Mouse (Mus musculus) heart, embryonic 16.5 days (tissue): ENCODE results near the gene C1qtnf3. TPM values are rescaled to one million over a fixed set of nuclear protein-coding genes. Genes with fewer than 3 reads are reported as not detected.

Experiments
- ATAC-seq: fragments of 200-750 bp; cut with Nextera tagmentation; replicated peaks from 2 replicates; pipeline ENCODE4 v1.8.0; 2017; ENCODE audit warnings: moderate number of reproducible peaks; ENCODE audit not compliant: insufficient read depth, low FRiP score; ENCODE audit errors: extremely low read depth
- H3K27ac ChIP-seq: fragments of 300-500 bp; sonication (generic); 2 replicates; pipeline ENCODE4 v1.5.1; 2014; ENCODE audit warnings: mild to moderate bottlenecking, low read length, control low read depth, moderate library complexity
- H3K27me3 ChIP-seq: fragments of 300-500 bp; sonication (generic); 2 replicates; pipeline ENCODE4 v1.6.1; 2014; ENCODE audit warnings: low read length, mixed read lengths; ENCODE audit not compliant: control insufficient read depth, insufficient read depth
- H3K36me3 ChIP-seq: fragments of 300-500 bp; sonication (generic); 2 replicates; pipeline ENCODE4 v1.6.1; 2014; ENCODE audit not compliant: control insufficient read depth, insufficient read depth
- H3K4me1 ChIP-seq: fragments of 300-500 bp; sonication (generic); 2 replicates; pipeline ENCODE4 v1.6.1; 2014; ENCODE audit warnings: low read length, mixed read lengths; ENCODE audit not compliant: control insufficient read depth, insufficient read depth
- H3K4me2 ChIP-seq: fragments of 300-500 bp; sonication (generic); 2 replicates; pipeline ENCODE4 v1.6.1; 2014; ENCODE audit warnings: low read depth, mild to moderate bottlenecking, control low read depth, low read length
- H3K4me3 ChIP-seq: fragments of 300-500 bp; sonication (generic); 2 replicates; pipeline ENCODE4 v1.5.1; 2014; ENCODE audit warnings: mild to moderate bottlenecking, control low read depth, low read length
- H3K9ac ChIP-seq: fragments of 300-500 bp; sonication (generic); 2 replicates; pipeline ENCODE4 v1.6.1; 2014; ENCODE audit warnings: low read length, control low read depth
- H3K9me3 ChIP-seq: fragments of 300-500 bp; sonication (generic); replicated peaks from 2 replicates; pipeline ENCODE4 v1.6.1; 2016; ENCODE audit warnings: low read length; ENCODE audit not compliant: control insufficient read depth
- WGBS: fragments of 180-500 bp; shearing (Covaris S2); extraction: QIAGEN DNeasy Blood & Tissue Kit; methylation state at CpG from one replicate; pipeline ENCODE4 v1.1.7; 2014; 5-methylcytosine and 5-hydroxymethylcytosine counted together
- polyA plus RNA-seq: library from polyadenylated mRNA; unstranded; fragments of >200 nt; fragmentation: Nextera tagmentation; extraction: Ambion mirVana; gene quantifications from 2 replicates; pipeline ENCODE4 v1.2.1, GENCODE M21; 2015

The C1qtnf3 gene
- polyA plus RNA-seq, result 1.4 and 3.2 TPM in 2 replicates

DNA sequence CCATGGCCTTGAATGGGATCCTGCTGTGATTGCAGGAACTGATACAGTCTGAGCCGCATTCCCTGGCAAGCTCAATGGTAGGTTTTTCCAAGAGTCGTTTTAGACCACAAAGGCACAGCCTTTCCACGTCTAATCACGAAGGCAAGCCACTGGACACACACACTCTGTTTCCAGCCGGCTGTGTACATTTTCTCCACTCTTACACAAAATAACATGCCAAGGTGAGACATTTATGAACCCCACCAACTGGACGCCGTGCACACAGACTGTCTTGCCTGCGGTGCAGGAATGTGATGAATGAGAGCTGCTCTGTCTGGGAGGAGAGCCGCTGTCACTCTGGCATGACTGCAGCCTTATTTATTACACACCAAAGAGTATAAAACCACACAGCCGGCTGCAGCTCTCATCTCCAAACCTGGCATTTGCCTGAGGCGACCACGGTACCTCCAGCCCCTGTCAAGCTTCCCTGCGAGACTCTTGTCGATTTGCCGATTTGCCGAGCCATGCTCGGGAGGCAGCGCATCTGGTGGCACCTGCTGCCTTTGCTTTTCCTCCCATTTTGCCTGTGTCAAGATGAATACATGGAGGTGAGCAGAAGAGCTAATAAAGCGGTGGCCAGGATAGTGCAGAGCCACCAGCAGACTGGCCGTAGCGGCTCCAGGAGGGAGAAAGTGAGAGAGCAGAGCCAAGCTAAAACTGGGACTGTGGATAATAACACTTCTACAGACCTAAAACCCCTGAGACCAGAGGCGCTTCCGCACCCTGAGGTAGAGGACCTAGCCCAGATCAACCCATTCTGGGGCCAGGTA, at the start of gene C1qtnf3:
Gene C1qtnf3 (plus strand): TSS at position 382 of the 809 bp plus-strand sequence.
- 72% methylated on average over 23 of the region's 23 CpGs for whole genome bisulfite sequencing
- Histone ChIP-seq H3K27me3 (peaks cover 3% of the 10 kb centered on the region; the same call in 1 of the 2 replicates), H3K36me3 (no peaks in the 10 kb centered on the region), H3K9me3 (no peaks in the 10 kb centered on the region), H3K27ac (no peak within 1 kb of the TSS), H3K4me2 (no peak within 1 kb of the TSS), H3K4me1 (no peaks in the 10 kb centered on the region), H3K9ac (no peak within 1 kb of the TSS), H3K4me3 (no peak within 1 kb of the TSS)
- no peak for ATAC-seq

DNA sequence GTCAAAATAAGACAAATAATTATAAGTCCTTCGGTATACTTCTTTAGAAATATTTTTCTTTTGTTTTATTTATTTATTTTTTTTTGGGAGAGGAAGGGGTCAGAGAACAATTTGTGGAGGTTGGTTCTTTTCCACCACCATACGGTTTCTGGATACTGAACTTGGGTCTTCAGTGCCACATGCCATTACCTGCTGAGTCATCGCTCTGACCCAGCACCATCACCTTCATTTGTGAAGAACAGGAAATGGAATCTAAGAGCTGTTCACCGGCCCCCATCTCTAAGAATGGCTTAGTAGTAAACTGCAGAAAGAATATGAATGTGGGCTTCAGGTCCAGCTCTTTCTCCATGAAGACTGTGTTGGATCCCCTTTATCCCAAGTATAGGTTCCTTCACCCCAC, 49.8 kb upstream of the C1qtnf3 start:
- no peak overlapping the region for H3K9ac ChIP-seq
- no peaks in the 10 kb centered on the region for H3K27me3 ChIP-seq
- H3K4me1 ChIP-seq, result no peaks in the 10 kb centered on the region
- H3K9me3 ChIP-seq, result no peaks in the 10 kb centered on the region
- no peak overlapping the region for H3K4me3 ChIP-seq
- ATAC-seq, result no peak
- H3K27ac ChIP-seq, result no peak overlapping the region
- H3K4me2 ChIP-seq, result no peak overlapping the region
- 66% methylated on average over 4 of the region's 4 CpGs for WGBS
- no peaks in the 10 kb centered on the region for H3K36me3 ChIP-seq

DNA sequence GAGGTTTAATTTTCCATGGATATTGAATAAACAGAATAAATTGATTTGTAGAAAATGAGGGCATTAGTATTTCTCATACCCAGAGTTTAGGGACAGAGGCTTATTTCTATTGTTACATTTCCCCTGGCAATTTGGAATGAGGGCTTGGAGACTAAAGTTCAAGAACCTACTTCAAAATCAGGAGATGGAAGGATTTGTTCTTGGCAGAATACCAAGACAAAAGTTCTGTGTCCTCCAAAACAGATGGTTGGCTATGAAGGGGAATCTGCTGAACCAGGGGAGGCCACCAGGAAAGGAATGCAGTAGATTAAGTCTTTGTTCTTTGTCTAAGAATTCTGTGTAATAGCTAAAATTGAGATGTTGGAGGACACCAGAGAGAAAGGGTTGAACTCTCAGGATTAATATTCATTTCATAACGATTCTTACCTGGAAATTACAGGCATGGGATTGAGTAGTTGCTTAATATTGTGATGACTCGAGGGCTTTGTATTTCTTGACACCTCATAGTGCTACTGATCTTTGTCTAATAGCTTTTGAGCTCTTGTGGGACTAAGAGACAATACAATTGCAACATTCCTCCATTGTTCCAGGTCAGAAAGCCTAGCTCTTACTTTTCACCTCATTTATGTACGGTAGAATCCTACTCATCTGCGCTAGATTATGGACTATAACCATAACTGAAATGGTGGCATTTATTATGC, 35.4 kb upstream of the C1qtnf3 start:
- no peak overlapping the region for H3K4me2 ChIP-seq
- 0 out of 2 replicates have a peak, but pooled peaks cover 2% of the 10 kb centered on the region for H3K9me3 ChIP-seq
- no peak overlapping the region for H3K27ac ChIP-seq
- WGBS, result 75% methylated on average over 4 of the region's 4 CpGs
- H3K9ac ChIP-seq, result no peak overlapping the region
- H3K4me1 ChIP-seq, result no peaks in the 10 kb centered on the region
- ATAC-seq, result no peak
- H3K36me3 ChIP-seq, result no peaks in the 10 kb centered on the region
- peaks cover 3% of the 10 kb centered on the region; the same call in 1 of the 2 replicates for H3K27me3 ChIP-seq
- no peak overlapping the region for H3K4me3 ChIP-seq

DNA sequence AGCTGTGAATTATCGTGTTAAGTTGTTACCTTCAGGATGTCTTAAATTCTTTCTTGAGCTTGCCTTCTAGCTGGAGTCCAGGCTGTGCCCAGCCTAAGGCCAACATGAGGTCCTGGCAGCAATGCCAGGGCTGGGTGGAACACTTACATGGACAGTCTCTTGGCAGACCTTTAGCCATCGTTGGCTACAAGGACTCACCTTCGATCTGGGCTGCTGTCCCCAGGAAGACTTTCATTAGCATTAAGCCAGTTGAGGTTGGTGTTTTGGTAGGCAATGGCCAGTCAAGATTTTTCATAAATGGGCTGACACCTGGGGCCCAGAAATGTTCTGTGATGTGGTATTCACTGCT, 34.8 kb upstream of the C1qtnf3 start:
- H3K4me3 ChIP-seq, result no peak overlapping the region
- 85% methylated on average over 3 of the region's 3 CpGs for WGBS

DNA sequence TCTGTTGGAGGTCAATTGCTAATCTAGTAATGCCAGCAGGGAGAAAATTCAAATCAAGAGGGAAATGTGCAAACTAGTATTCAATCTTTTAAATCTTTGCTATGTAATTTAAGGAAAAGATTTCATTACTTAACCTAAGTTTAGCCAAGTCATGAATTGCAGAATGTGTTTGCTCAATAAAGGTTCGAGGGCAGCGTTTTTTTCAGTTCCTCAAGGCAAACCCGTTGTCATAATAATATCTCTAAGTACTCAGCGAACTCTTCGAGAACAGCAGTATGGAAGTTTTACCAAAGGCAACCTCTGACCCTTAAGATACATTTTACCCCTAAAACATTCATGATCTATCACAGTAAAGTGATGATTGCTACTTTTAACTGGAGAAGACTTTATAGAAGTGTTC, 31.9 kb upstream of the C1qtnf3 start:
- H3K9ac ChIP-seq, result no peak overlapping the region
- 60% methylated on average over 5 of the region's 5 CpGs for WGBS
- H3K36me3 ChIP-seq, result no peaks in the 10 kb centered on the region
- no peak for ATAC-seq
- H3K9me3 ChIP-seq, result no peaks in the 10 kb centered on the region
- H3K27ac ChIP-seq, result no peak overlapping the region
- H3K4me1 ChIP-seq, result no peaks in the 10 kb centered on the region
- no peak overlapping the region for H3K4me2 ChIP-seq
- H3K27me3 ChIP-seq, result peaks cover 3% of the 10 kb centered on the region; the same call in 1 of the 2 replicates
- H3K4me3 ChIP-seq, result no peak overlapping the region

More for the DNA sequence above, 34.8 kb upstream of the C1qtnf3 start:
- H3K27ac ChIP-seq, result no peak overlapping the region
- no peaks in the 10 kb centered on the region for H3K36me3 ChIP-seq
- H3K4me1 ChIP-seq, result no peaks in the 10 kb centered on the region
- H3K9me3 ChIP-seq, result 0 out of 2 replicates have a peak, but pooled peaks cover 2% of the 10 kb centered on the region
- ATAC-seq, result no peak
- no peak overlapping the region for H3K4me2 ChIP-seq
- no peak overlapping the region for H3K9ac ChIP-seq
- peaks cover 3% of the 10 kb centered on the region; the same call in 1 of the 2 replicates for H3K27me3 ChIP-seq

DNA sequence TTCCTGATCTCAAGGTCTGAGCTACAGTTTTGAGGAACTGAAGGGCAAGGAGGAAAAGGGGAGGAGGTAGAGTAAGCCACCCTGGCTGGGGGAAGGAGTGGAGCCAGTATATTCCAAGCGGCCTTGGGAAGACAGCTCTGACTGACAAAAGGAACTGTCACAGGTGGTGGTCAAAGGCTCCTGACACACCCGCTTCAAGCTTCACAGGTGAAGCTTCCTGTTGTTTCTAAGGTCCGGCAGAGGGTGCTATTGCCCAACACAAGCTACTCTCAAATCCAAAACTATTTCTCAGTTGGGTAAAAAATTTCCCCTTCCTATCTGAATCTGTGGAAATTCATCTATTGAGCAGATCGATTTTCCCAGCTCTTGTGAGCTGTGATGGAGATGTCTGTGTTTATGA, 31.1 kb upstream of the C1qtnf3 start:
- ATAC-seq, result 0 out of 2 replicates have a peak, but pooled peaks have one; percentile 10
- Histone ChIP-seq H3K27ac (no peak overlapping the region), H3K4me3 (no peak overlapping the region), H3K4me2 (no peak overlapping the region), H3K27me3 (peaks cover 3% of the 10 kb centered on the region; the same call in 1 of the 2 replicates), H3K9ac (no peak overlapping the region), H3K36me3 (no peaks in the 10 kb centered on the region), H3K4me1 (no peaks in the 10 kb centered on the region), H3K9me3 (no peaks in the 10 kb centered on the region)
- 14% methylated on average over 4 of the region's 4 CpGs for WGBS

DNA sequence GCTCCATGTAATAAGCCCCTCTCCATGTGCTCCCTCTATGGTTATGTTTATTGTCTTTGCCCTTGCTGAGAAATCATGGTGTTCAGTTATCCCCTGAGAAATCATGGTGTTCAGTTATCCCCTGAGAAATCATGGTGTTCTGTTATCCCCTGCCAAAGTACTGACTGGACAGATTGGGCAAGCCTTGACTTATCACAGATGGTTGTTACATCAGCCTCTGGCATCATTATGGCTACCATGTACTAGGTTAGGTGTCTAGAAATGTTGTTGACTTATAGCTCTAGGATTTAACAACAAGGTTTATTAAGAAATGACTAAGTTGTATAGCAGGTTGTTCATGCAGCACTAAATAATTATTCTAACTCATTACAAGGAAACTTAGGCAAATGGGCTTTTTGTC, 30.1 kb upstream of the C1qtnf3 start:
- H3K9ac ChIP-seq, result no peak overlapping the region
- no peaks in the 10 kb centered on the region for H3K36me3 ChIP-seq
- no peak for ATAC-seq
- no peak overlapping the region for H3K4me3 ChIP-seq
- peaks cover 3% of the 10 kb centered on the region; the same call in 1 of the 2 replicates for H3K27me3 ChIP-seq
- H3K4me1 ChIP-seq, result no peaks in the 10 kb centered on the region
- no peak overlapping the region for H3K27ac ChIP-seq
- H3K9me3 ChIP-seq, result no peaks in the 10 kb centered on the region
- no peak overlapping the region for H3K4me2 ChIP-seq

DNA sequence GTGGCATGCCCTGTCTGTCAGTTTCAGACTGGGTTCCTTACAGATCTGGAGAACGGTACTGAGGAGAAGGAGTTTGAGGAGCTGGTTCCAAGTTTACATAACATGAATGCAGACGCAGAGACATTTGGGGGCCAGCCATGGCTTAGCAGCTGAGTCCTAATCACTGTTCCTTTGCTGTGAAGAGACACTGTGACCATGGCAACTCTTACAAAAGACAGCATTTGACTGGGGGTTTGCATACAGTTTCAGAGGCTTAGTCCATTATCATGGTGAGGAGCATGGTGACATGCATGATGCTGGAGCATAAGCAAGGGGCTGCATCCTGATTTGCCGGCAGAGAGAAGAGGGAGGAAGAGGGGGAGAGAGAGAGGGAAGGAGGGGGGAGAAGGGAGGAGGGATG, 29.6 kb upstream of the C1qtnf3 start:
- no peak for ATAC-seq
- Histone ChIP-seq H3K36me3 (no peaks in the 10 kb centered on the region), H3K9me3 (no peaks in the 10 kb centered on the region), H3K4me1 (no peaks in the 10 kb centered on the region), H3K27ac (no peak overlapping the region), H3K4me3 (no peak overlapping the region), H3K9ac (no peak overlapping the region), H3K4me2 (no peak overlapping the region), H3K27me3 (peaks cover 3% of the 10 kb centered on the region; the same call in 1 of the 2 replicates)
- 44% methylated on average over 3 of the region's 3 CpGs for WGBS
